Mouse (Mus musculus) liver, embryonic 14.5 days (tissue): ENCODE measurements around the gene Adamts7. TPM values are rescaled to one million over a fixed set of nuclear protein-coding genes. Genes with fewer than 3 reads are reported as not detected.

Experiments used
- ATAC-seq: fragments of 200-750 bp; cut with Nextera tagmentation; 2 replicates; pipeline ENCODE4 v1.8.0; 2017; ENCODE audit warnings: moderate number of reproducible peaks, mild to moderate bottlenecking, moderate library complexity; ENCODE audit not compliant: insufficient read depth
- DNase-seq, 3 experiments: peaks; one replicate each; pipeline ENCODE4 v3.0.0-alpha.2; 2012 to 2013; ENCODE audit warnings: low read depth in 3 of 3, low spot score in 3 of 3
- H3K27ac ChIP-seq: fragments of 300-500 bp; sonication (generic); 2 replicates; pipeline ENCODE4 v1.5.1; 2014; ENCODE audit warnings: moderate library complexity, mild to moderate bottlenecking, control low read depth, inconsistent platforms
- H3K27me3 ChIP-seq: fragments of 300-500 bp; sonication (generic); 2 replicates; pipeline ENCODE4 v1.6.1; 2014; ENCODE audit warnings: mild to moderate bottlenecking, low read length, moderate library complexity; ENCODE audit not compliant: control insufficient read depth, insufficient read depth
- H3K36me3 ChIP-seq: fragments of 300-500 bp; sonication (generic); replicated peaks from 2 replicates; pipeline ENCODE4 v1.6.1; 2014; ENCODE audit warnings: low read depth; ENCODE audit not compliant: control insufficient read depth, insufficient read depth
- H3K4me1 ChIP-seq, 2 experiments: fragments of 200-500 bp in 1 of 2; fragments of 300-500 bp in 1 of 2; sonication (generic) in 1 of 2; replicated peaks; 2 replicates each; pipeline ENCODE4 v1.6.1; 2012 to 2014; ENCODE audit warnings: antibody characterized with exemption in 1 of 2, inconsistent platforms in 1 of 2, low read length in 1 of 2; ENCODE audit not compliant: control insufficient read depth in 2 of 2, insufficient read depth in 2 of 2
- H3K4me2 ChIP-seq: fragments of 300-500 bp; sonication (generic); 2 replicates; pipeline ENCODE4 v1.6.1; 2014; ENCODE audit warnings: low read depth, mild to moderate bottlenecking, control low read depth, moderate library complexity
- H3K4me3 ChIP-seq, 2 experiments: fragments of 200-500 bp in 1 of 2; fragments of 300-500 bp in 1 of 2; sonication (generic) in 1 of 2; 2 replicates each; pipeline ENCODE4 v1.5.1; 2012 to 2014; ENCODE audit warnings: low read depth in 2 of 2, low read length in 2 of 2, mild to moderate bottlenecking in 2 of 2, control low read depth in 1 of 2, inconsistent platforms in 1 of 2, moderate library complexity in 1 of 2; ENCODE audit not compliant: insufficient read depth in 1 of 2
- H3K9ac ChIP-seq: fragments of 300-500 bp; sonication (generic); replicated peaks from 2 replicates; pipeline ENCODE4 v1.6.1; 2014; ENCODE audit warnings: mild to moderate bottlenecking, control low read depth, moderate library complexity
- H3K9me3 ChIP-seq: fragments of 300-500 bp; sonication (generic); 2 replicates; pipeline ENCODE4 v1.6.1; 2016; ENCODE audit warnings: low read length, mixed read lengths; ENCODE audit not compliant: control insufficient read depth
- CTCF ChIP-seq: IDR thresholded peaks from 2 replicates; pipeline ENCODE4 v1.5.1; 2016; ENCODE audit warnings: antibody characterized with exemption, low read depth, control low read depth
- EP300 ChIP-seq: IDR thresholded peaks from 2 replicates; pipeline ENCODE4 v1.6.1; 2016; ENCODE audit warnings: antibody characterized with exemption, low read depth
- WGBS: fragments of 180-500 bp; shearing (Covaris S2); extraction: QIAGEN DNeasy Blood & Tissue Kit; methylation state at CpG from one replicate; pipeline ENCODE4 v1.1.7; 2014; ENCODE audit not compliant: insufficient replicate concordance; 5-methylcytosine and 5-hydroxymethylcytosine counted together
- polyA plus RNA-seq, 2 experiments: library from polyadenylated mRNA; depleted of rRNA in 1 of 2; stranded (reverse) in 1 of 2; unstranded in 1 of 2; fragments of >200 nt; fragmentation: Nextera tagmentation in 1 of 2; extraction: Ambion mirVana in 1 of 2; gene quantifications; 2 replicates each; pipeline versions ENCODE4 v1.2.1 to v1.2.3; 2012 to 2014

Adamts7 gene
- polyA plus RNA-seq, 2 experiments, result 0.47 to 0.64 TPM

- DNase-seq (no peak), ATAC-seq (no peak)
- Histone ChIP-seq H3K9me3 (no peaks in the 10 kb centered on the region), H3K36me3 (peaks cover 48% of the 10 kb centered on the region), H3K4me1 (peaks cover 55 to 70% of the 10 kb centered on the region in 2 experiments), H3K4me2 (no peak overlapping the region), H3K4me3 (no peak overlapping the region), H3K9ac (no peak overlapping the region; the same call in 1 of the 2 replicates), H3K27ac (peak overlapping the region; percentile 64), H3K27me3 (no peaks in the 10 kb centered on the region)
- WGBS, result 66% methylated on average over 15 of the region's 15 CpGs
- no peak for TF ChIP-seq CTCF
- TF ChIP-seq EP300, result no peak
These were observed 81.7 kb downstream of the Adamts7 start for GRCm38 (mm10) chr9:90244301-90245151.

- Histone ChIP-seq H3K9ac (peak overlapping the region; percentile 7; the same call in 1 of the 2 replicates), H3K4me2 (no peak overlapping the region), H3K36me3 (peaks cover 42% of the 10 kb centered on the region), H3K9me3 (no peaks in the 10 kb centered on the region), H3K27me3 (no peaks in the 10 kb centered on the region), H3K27ac (peak overlapping the region; percentile 34), H3K4me3 (no peak overlapping the region), H3K4me1 (peaks cover 61 to 75% of the 10 kb centered on the region in 2 experiments)
- ATAC-seq, result no peak
- DNase-seq, result no peak
- TF ChIP-seq EP300 (no peak), CTCF (no peak)
- 25% methylated on average over 6 of the region's 6 CpGs for WGBS
These were observed 82.3 kb downstream of the Adamts7 start for GRCm38 (mm10) chr9:90245206-90245605.

- Histone ChIP-seq H3K9ac (peak overlapping the region; percentile 10; the same call in 1 of the 2 replicates), H3K27me3 (no peaks in the 10 kb centered on the region), H3K36me3 (peaks cover 36% of the 10 kb centered on the region), H3K4me2 (no peak overlapping the region), H3K4me3 (no peak overlapping the region), H3K27ac (peak overlapping the region; percentile 34), H3K9me3 (no peaks in the 10 kb centered on the region), H3K4me1 (peaks cover 63 to 75% of the 10 kb centered on the region in 2 experiments)
- DNase-seq (no peak), ATAC-seq (no peak)
- TF ChIP-seq CTCF (no peak), EP300 (no peak)
- 45% methylated on average over 5 of the region's 5 CpGs for WGBS
These were observed 82.9 kb downstream of the Adamts7 start for GRCm38 (mm10) chr9:90245781-90246180.

DNA sequence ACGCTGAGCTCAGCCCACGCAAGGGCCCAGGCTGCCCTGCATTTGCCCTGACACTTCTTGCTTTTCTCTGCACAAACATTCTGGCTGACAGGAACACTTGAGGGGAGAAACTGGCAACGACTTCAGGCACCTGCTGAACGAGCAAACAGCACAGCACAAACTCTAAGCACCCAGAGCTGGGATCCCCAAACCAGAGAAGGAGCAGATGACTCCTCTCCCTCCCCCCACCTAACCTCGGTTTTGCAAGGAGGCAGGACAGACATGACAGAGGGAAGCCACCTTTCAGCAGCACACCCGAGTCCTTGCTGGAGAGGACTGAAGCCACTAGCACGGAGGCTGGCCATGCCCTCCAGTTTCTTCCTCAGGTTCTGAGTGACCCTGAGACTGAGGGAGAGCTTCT, 84.4 kb downstream of the Adamts7 start:
- no peak overlapping the region for H3K9ac ChIP-seq

DNA sequence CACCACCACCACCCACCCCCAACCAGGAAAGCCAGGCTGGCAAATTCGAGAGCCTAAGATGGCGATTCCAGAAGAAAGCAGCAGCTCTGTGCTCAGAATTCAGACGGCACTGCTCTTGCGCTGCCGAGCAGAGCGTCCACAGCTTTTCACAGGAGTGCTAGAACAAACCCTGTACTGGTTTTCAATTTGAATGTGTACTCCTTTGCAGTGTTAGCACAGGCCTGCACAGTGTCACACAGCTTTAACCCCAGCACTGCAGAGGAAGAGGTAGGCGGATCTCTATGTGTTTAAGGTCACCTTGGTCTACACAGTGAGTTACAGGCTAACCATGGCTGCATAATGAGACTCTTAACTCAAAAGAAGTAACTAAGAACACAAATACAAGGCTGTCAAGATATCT, 85.5 kb downstream of the Adamts7 start:
- Histone ChIP-seq H3K9ac (peak overlapping the region; percentile 82), H3K4me2 (peak overlapping the region; percentile 80), H3K9me3 (no peaks in the 10 kb centered on the region), H3K4me1 (peaks cover 67 to 83% of the 10 kb centered on the region in 2 experiments), H3K27me3 (no peaks in the 10 kb centered on the region), H3K4me3 (peak overlapping the region; percentile 25 to 29; a peak in 3 of 4 replicates), H3K36me3 (peaks cover 33% of the 10 kb centered on the region), H3K27ac (peak overlapping the region; percentile 100)
- DNase-seq, result no peak
- ATAC-seq, result no peak
- 82% methylated on average over 7 of the region's 7 CpGs for WGBS
- no peak for TF ChIP-seq CTCF

More for the DNA sequence above, 84.4 kb downstream of the Adamts7 start:
- DNase-seq, result no peak
- Histone ChIP-seq H3K27ac (peak overlapping the region; percentile 7; the same call in 1 of the 2 replicates), H3K4me2 (no peak overlapping the region), H3K36me3 (peaks cover 33% of the 10 kb centered on the region), H3K9me3 (no peaks in the 10 kb centered on the region), H3K4me1 (peaks cover 69 to 83% of the 10 kb centered on the region in 2 experiments), H3K4me3 (no peak overlapping the region), H3K27me3 (no peaks in the 10 kb centered on the region)
- 66% methylated on average over 7 of the region's 7 CpGs for WGBS
- no peak for TF ChIP-seq EP300
- TF ChIP-seq CTCF, result no peak
- no peak for ATAC-seq
